Mouse (Mus musculus) lung, adult 2 months (tissue): Measurements from ENCODE around the gene Kcnt2.

Experiments
- CTCF ChIP-seq: fragments of 200-500 bp; IDR thresholded peaks from 2 replicates; pipeline ENCODE4 v1.5.1; 2011; ENCODE audit warnings: mild to moderate bottlenecking, low read length, control low read depth; ENCODE audit not compliant: insufficient read depth
- POLR2A ChIP-seq: fragments of 200-500 bp; IDR thresholded peaks from 2 replicates; pipeline ENCODE4 v1.6.1; 2011; ENCODE audit warnings: low read depth, mild to moderate bottlenecking, control low read depth, low read length, borderline replicate concordance; ENCODE audit errors: extremely low read depth

DNA sequence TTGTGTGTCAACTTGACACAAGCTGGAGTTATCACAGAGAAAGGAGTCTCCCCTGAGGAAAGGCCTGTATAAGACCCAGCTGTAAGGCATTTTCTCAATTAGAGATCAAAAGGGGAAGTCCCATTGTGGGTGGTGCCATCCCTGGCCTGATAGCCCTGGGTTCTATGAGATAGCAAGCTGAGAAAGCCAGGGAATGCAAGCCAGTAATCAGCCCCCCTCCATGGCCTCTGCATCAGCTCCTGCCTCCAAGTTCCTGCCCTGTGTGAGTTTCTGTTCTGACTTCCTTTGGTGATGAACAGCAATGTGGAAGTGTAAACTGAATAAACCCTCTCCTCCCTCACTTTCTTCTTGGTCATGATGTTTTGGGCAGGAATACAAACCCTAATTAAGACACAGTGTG, 29.9 kb downstream of the Kcnt2 start:
- TF ChIP-seq CTCF (no peak), POLR2A (no peak)
